Mouse (Mus musculus): ENCODE results near the gene Thrsp. TPM values are rescaled to one million over a fixed set of nuclear protein-coding genes. Genes with fewer than 3 reads are reported as not detected.
A peak's percentile ranks its signal among the peaks of the same experiment; 100 is the strongest.

Gene Thrsp
- polyA plus RNA-seq, 1 experiment from 2014 or later: 5.3 TPM

- Histone ChIP-seq H3K9ac (replicated peaks; ENCODE audit: low read depth, low read length) (no peak overlapping the region), H3K27me3 (replicated peaks; ENCODE audit: control insufficient read depth, insufficient read depth, low read length) (no peaks in the 10 kb centered on the region), H3K4me3 (replicated peaks; ENCODE audit: low read length) (no peak overlapping the region), H3K9me3 (ENCODE audit: control insufficient read depth, low read length) (no peaks in the 10 kb centered on the region), H3K4me1 (replicated peaks; ENCODE audit: control insufficient read depth, insufficient read depth, low read length) (peaks cover 21% of the 10 kb centered on the region), H3K4me2 (ENCODE audit: low read length) (no peak overlapping the region), H3K36me3 (ENCODE audit: control insufficient read depth, insufficient read depth) (peaks cover 13% of the 10 kb centered on the region; the same call in 1 of the 2 replicates), H3K27ac (ENCODE audit: low read length) (peak overlapping the region; percentile 84)
- peak; percentile 85 for ATAC-seq
- 51% methylated on average over 5 of the region's 5 CpGs for WGBS
These were observed 30.6 kb downstream of the Thrsp start for GRCm38 (mm10) chr7:97386806-97387370.

GRCm38 (mm10) chr7:97386106-97386805 lies 31.3 kb downstream of the Thrsp start:
- 78% methylated on average over 7 of the region's 7 CpGs for WGBS
- H3K9ac ChIP-seq (replicated peaks; ENCODE audit: low read depth, low read length): no peak overlapping the region
- H3K4me1 ChIP-seq (replicated peaks; ENCODE audit: control insufficient read depth, insufficient read depth, low read length): peaks cover 16% of the 10 kb centered on the region
- peak overlapping the region; percentile 84 for H3K27ac ChIP-seq (ENCODE audit: low read length)
- H3K36me3 ChIP-seq (ENCODE audit: control insufficient read depth, insufficient read depth): peaks cover 13% of the 10 kb centered on the region
- no peak for ATAC-seq
- no peaks in the 10 kb centered on the region for H3K27me3 ChIP-seq (replicated peaks; ENCODE audit: control insufficient read depth, insufficient read depth, low read length)
- no peaks in the 10 kb centered on the region for H3K9me3 ChIP-seq (ENCODE audit: control insufficient read depth, low read length)
- no peak overlapping the region for H3K4me3 ChIP-seq (replicated peaks; ENCODE audit: low read length)
- H3K4me2 ChIP-seq (ENCODE audit: low read length): no peak overlapping the region

- H3K27ac ChIP-seq (ENCODE audit: low read length): no peak overlapping the region
- H3K36me3 ChIP-seq (ENCODE audit: control insufficient read depth, insufficient read depth): peaks cover 11% of the 10 kb centered on the region
- no peaks in the 10 kb centered on the region for H3K27me3 ChIP-seq (replicated peaks; ENCODE audit: control insufficient read depth, insufficient read depth, low read length)
- no peak overlapping the region for H3K4me2 ChIP-seq (ENCODE audit: low read length)
- WGBS: 63% methylated on average over 10 of the region's 10 CpGs
- H3K9me3 ChIP-seq (ENCODE audit: control insufficient read depth, low read length): no peaks in the 10 kb centered on the region
- H3K4me1 ChIP-seq (replicated peaks; ENCODE audit: control insufficient read depth, insufficient read depth, low read length): peaks cover 15% of the 10 kb centered on the region
- no peak overlapping the region for H3K9ac ChIP-seq (replicated peaks; ENCODE audit: low read depth, low read length)
- H3K4me3 ChIP-seq (replicated peaks; ENCODE audit: low read length): no peak overlapping the region
- ATAC-seq: peak; percentile 32; the same call in 1 of the 2 replicates
These were observed 33.9 kb downstream of the Thrsp start for GRCm38 (mm10) chr7:97383496-97384132.

GRCm38 (mm10) chr7:97382661-97383060 lies 34.9 kb downstream of the Thrsp start:
- WGBS: 94% methylated on average over 8 of the region's 8 CpGs
- Histone ChIP-seq H3K4me1 (replicated peaks; ENCODE audit: control insufficient read depth, insufficient read depth, low read length) (peaks cover 13% of the 10 kb centered on the region), H3K4me3 (replicated peaks; ENCODE audit: low read length) (no peak overlapping the region), H3K36me3 (ENCODE audit: control insufficient read depth, insufficient read depth) (peaks cover 11% of the 10 kb centered on the region), H3K9ac (replicated peaks; ENCODE audit: low read depth, low read length) (no peak overlapping the region), H3K27ac (ENCODE audit: low read length) (no peak overlapping the region), H3K9me3 (ENCODE audit: control insufficient read depth, low read length) (no peaks in the 10 kb centered on the region), H3K4me2 (ENCODE audit: low read length) (no peak overlapping the region), H3K27me3 (replicated peaks; ENCODE audit: control insufficient read depth, insufficient read depth, low read length) (no peaks in the 10 kb centered on the region)
- ATAC-seq: no peak

DNA sequence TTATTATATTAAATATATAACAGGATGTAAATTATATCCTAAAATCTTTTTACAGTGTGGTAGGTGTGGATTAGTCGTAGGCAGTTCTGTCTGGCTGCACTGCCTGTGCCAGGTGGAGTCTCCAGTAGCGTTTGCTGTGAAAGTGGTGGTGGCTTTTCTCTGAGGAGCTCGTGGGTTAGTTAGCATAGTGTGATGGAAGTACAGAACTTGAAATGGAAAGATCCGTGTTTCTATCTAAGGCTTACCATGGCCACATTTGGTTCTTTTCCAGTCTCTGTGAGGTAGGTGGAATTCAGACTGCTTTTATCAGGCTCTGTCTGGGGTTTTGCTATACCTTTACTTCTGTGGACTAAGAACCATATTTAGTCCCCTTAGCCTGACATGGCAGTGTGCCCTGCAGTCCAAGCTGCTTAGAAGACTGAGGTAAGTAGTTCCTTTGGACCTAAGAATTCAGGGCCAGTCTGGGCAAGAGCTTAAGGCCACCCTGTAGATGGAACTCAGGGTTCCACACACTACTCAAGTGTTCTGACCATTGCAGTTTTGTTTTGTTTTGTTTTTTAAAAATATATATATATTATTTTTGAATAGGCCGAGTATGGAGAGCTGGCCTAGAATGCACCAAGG lies 36.9 kb downstream of the Thrsp start:
- no peak overlapping the region for H3K4me3 ChIP-seq (replicated peaks; ENCODE audit: low read length)
- H3K27me3 ChIP-seq (replicated peaks; ENCODE audit: control insufficient read depth, insufficient read depth, low read length): no peaks in the 10 kb centered on the region
- WGBS: 91% methylated on average over 5 of the region's 5 CpGs
- no peak overlapping the region for H3K4me2 ChIP-seq (ENCODE audit: low read length)
- H3K4me1 ChIP-seq (replicated peaks; ENCODE audit: control insufficient read depth, insufficient read depth, low read length): no peaks in the 10 kb centered on the region
- no peak overlapping the region for H3K9ac ChIP-seq (replicated peaks; ENCODE audit: low read depth, low read length)
- ATAC-seq: no peak
- no peak overlapping the region for H3K27ac ChIP-seq (ENCODE audit: low read length)
- peaks cover 7% of the 10 kb centered on the region for H3K36me3 ChIP-seq (ENCODE audit: control insufficient read depth, insufficient read depth)
- H3K9me3 ChIP-seq (ENCODE audit: control insufficient read depth, low read length): no peaks in the 10 kb centered on the region

DNA sequence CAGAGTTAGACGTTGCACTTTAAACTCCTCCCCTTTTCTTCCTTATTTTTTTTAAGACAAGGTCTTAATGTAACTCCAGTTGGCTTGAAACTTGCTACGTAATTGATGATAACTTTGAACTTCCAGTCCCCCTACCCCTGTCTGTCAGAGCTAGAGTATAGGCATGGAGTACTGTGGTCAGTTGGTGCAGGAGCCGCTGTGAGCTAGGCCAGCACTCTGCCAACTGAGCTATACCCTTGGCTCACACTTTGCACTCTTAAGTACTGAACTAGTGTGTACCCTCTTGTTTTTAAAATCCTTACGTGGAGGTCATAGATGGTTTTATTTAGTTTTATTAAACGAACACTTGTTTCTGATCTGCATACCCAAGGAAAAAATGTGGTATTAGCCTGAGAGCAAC lies 38.2 kb downstream of the Thrsp start:
- H3K9ac ChIP-seq (replicated peaks; ENCODE audit: low read depth, low read length): no peak overlapping the region
- H3K27ac ChIP-seq (ENCODE audit: low read length): no peak overlapping the region
- 92% methylated on average over 5 of the region's 5 CpGs for WGBS
- no peak overlapping the region for H3K4me3 ChIP-seq (replicated peaks; ENCODE audit: low read length)
- no peaks in the 10 kb centered on the region for H3K4me1 ChIP-seq (replicated peaks; ENCODE audit: control insufficient read depth, insufficient read depth, low read length)
- ATAC-seq: no peak
- H3K27me3 ChIP-seq (replicated peaks; ENCODE audit: control insufficient read depth, insufficient read depth, low read length): no peaks in the 10 kb centered on the region
- no peak overlapping the region for H3K4me2 ChIP-seq (ENCODE audit: low read length)
- no peaks in the 10 kb centered on the region for H3K9me3 ChIP-seq (ENCODE audit: control insufficient read depth, low read length)
- H3K36me3 ChIP-seq (ENCODE audit: control insufficient read depth, insufficient read depth): peaks cover 7% of the 10 kb centered on the region

DNA sequence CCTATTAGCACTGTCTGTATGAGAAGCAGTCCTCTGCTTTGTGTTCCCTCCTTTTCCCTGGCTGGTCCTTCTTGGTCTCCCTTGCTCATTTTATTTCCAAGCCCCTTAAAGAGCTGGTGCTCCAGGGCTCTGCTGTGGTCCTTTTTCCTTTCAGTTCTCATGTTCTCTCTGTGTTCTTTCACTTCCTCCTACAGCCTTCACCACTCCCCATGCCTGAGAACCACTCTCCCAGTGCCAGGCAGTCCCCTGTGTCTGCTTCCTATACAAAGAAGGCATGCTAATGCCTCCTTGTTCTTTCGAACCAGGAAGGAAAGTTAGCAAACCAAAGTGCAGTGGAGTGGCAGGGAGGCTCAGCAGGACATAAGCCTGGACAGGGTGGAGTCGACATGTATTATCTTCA lies 41.6 kb downstream of the Thrsp start:
- Histone ChIP-seq H3K9me3 (ENCODE audit: control insufficient read depth, low read length) (no peaks in the 10 kb centered on the region), H3K4me2 (ENCODE audit: low read length) (no peak overlapping the region), H3K36me3 (ENCODE audit: control insufficient read depth, insufficient read depth) (peaks cover 3% of the 10 kb centered on the region; the same call in 1 of the 2 replicates), H3K4me1 (replicated peaks; ENCODE audit: control insufficient read depth, insufficient read depth, low read length) (peaks cover 8% of the 10 kb centered on the region), H3K9ac (replicated peaks; ENCODE audit: low read depth, low read length) (no peak overlapping the region), H3K27ac (ENCODE audit: low read length) (no peak overlapping the region), H3K27me3 (replicated peaks; ENCODE audit: control insufficient read depth, insufficient read depth, low read length) (no peaks in the 10 kb centered on the region), H3K4me3 (replicated peaks; ENCODE audit: low read length) (no peak overlapping the region)
- ATAC-seq: no peak
- 71% methylated on average over 2 of the region's 2 CpGs for WGBS

GRCm38 (mm10) chr7:97375101-97375500 lies 42.4 kb downstream of the Thrsp start:
- Histone ChIP-seq H3K36me3 (ENCODE audit: control insufficient read depth, insufficient read depth) (peaks cover 3% of the 10 kb centered on the region; the same call in 1 of the 2 replicates), H3K27me3 (replicated peaks; ENCODE audit: control insufficient read depth, insufficient read depth, low read length) (no peaks in the 10 kb centered on the region), H3K9me3 (ENCODE audit: control insufficient read depth, low read length) (no peaks in the 10 kb centered on the region), H3K4me3 (replicated peaks; ENCODE audit: low read length) (no peak overlapping the region), H3K9ac (replicated peaks; ENCODE audit: low read depth, low read length) (no peak overlapping the region), H3K4me1 (replicated peaks; ENCODE audit: control insufficient read depth, insufficient read depth, low read length) (peaks cover 11% of the 10 kb centered on the region), H3K4me2 (ENCODE audit: low read length) (no peak overlapping the region), H3K27ac (ENCODE audit: low read length) (no peak overlapping the region)
- no peak for ATAC-seq
- 97% methylated on average over 9 of the region's 9 CpGs for WGBS

DNA sequence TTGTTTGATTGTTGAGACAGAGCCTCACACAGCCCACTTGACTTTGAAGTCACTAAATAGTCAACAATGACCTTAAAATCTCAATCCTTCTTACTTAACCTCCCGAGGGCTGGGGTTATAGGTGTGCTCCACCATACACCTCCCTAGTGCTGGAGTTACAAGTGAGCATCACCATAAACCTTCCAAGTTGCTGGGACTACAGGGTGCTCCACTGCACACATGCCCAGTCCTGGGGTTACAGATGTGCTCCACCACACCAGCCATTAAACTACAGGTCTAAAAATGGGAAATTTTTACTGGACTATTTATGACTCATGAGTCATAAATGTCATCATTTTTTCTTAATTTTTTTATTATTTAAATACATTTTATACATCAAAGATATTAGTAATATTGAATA lies 51.6 kb downstream of the Thrsp start:
- no peak overlapping the region for H3K27ac ChIP-seq (ENCODE audit: low read length)
- H3K36me3 ChIP-seq (ENCODE audit: control insufficient read depth, insufficient read depth): no peaks in the 10 kb centered on the region
- no peak for ATAC-seq
- H3K9ac ChIP-seq (replicated peaks; ENCODE audit: low read depth, low read length): no peak overlapping the region
- WGBS: 70% methylated on average over 1 of the region's 1 CpGs
- H3K4me1 ChIP-seq (replicated peaks; ENCODE audit: control insufficient read depth, insufficient read depth, low read length): peaks cover 3% of the 10 kb centered on the region
- no peaks in the 10 kb centered on the region for H3K27me3 ChIP-seq (replicated peaks; ENCODE audit: control insufficient read depth, insufficient read depth, low read length)
- H3K4me3 ChIP-seq (replicated peaks; ENCODE audit: low read length): no peak overlapping the region
- no peaks in the 10 kb centered on the region for H3K9me3 ChIP-seq (ENCODE audit: control insufficient read depth, low read length)
- H3K4me2 ChIP-seq (ENCODE audit: low read length): no peak overlapping the region

Data from forebrain, embryonic 16.5 days (tissue).